Mouse (Mus musculus): ENCODE measurements at regions not wholly inside any gene's neighbourhood (a gene's known extent, or its start where the extent isn't known, plus 50 kb on each side); places are given as distances from the start of the nearest gene placed in this dataset.

GRCm38 (mm10) chr12:26733822-26734557, 265.0 kb downstream of the Cmpk2 start:
- no peak overlapping the region for H3K4me3 ChIP-seq
- peak; percentile 76 for ATAC-seq (replicated peaks)
- H3K27ac ChIP-seq = peak overlapping the region; percentile 54
- peaks cover 10% of the 10 kb centered on the region for H3K4me1 ChIP-seq
- 22% methylated on average over 4 of the region's 4 CpGs for WGBS
- no peak overlapping the region; the same call in 1 of the 2 replicates for H3K9ac ChIP-seq
- no peaks in the 10 kb centered on the region for H3K27me3 ChIP-seq (replicated peaks)
- no peaks in the 10 kb centered on the region; the same call in 1 of the 2 replicates for H3K9me3 ChIP-seq
- peak overlapping the region; percentile 10 for H3K4me2 ChIP-seq
- H3K36me3 ChIP-seq (replicated peaks) = no peaks in the 10 kb centered on the region

GRCm38 (mm10) chr12:26723399-26723798, 254.4 kb downstream of the Cmpk2 start:
- Histone ChIP-seq H3K9me3 (no peaks in the 10 kb centered on the region), H3K36me3 (replicated peaks) (no peaks in the 10 kb centered on the region), H3K4me2 (no peak overlapping the region), H3K4me3 (no peak overlapping the region), H3K9ac (no peak overlapping the region), H3K4me1 (0 out of 2 replicates have a peak, but pooled peaks cover 6% of the 10 kb centered on the region), H3K27me3 (replicated peaks) (no peaks in the 10 kb centered on the region), H3K27ac (no peak overlapping the region)
- WGBS = 72% methylated on average over 1 of the region's 1 CpGs
- no peak for ATAC-seq (replicated peaks)

GRCm38 (mm10) chr12:26698838-26699237, 229.8 kb downstream of the Cmpk2 start:
- Histone ChIP-seq H3K4me1 (no peaks in the 10 kb centered on the region), H3K27me3 (replicated peaks) (no peaks in the 10 kb centered on the region), H3K4me2 (no peak overlapping the region), H3K27ac (no peak overlapping the region), H3K9me3 (no peaks in the 10 kb centered on the region), H3K9ac (no peak overlapping the region), H3K36me3 (replicated peaks) (no peaks in the 10 kb centered on the region), H3K4me3 (no peak overlapping the region)
- no peak for ATAC-seq (replicated peaks)
- WGBS = 64% methylated on average over 1 of the region's 1 CpGs

GRCm38 (mm10) chr12:26688048-26688447, 219.0 kb downstream of the Cmpk2 start:
- Histone ChIP-seq H3K36me3 (replicated peaks) (no peaks in the 10 kb centered on the region), H3K4me3 (no peak overlapping the region), H3K9ac (no peak overlapping the region), H3K4me2 (no peak overlapping the region), H3K27ac (no peak overlapping the region), H3K4me1 (no peaks in the 10 kb centered on the region), H3K27me3 (replicated peaks) (no peaks in the 10 kb centered on the region), H3K9me3 (no peaks in the 10 kb centered on the region)
- no peak for ATAC-seq (replicated peaks)
- 78% methylated on average over 4 of the region's 4 CpGs for WGBS

- ATAC-seq (replicated peaks) = peak; percentile 52; the same call in 1 of the 2 replicates
- H3K27ac ChIP-seq = peak overlapping the region; percentile 69
- 66% methylated on average over 3 of the region's 3 CpGs for WGBS
Measured at GRCm38 (mm10) chr12:26680568-26680947, 211.6 kb downstream of the Cmpk2 start.

GRCm38 (mm10) chr12:26679887-26680567, 211.0 kb downstream of the Cmpk2 start:
- no peak overlapping the region for H3K4me3 ChIP-seq
- 27% methylated on average over 9 of the region's 9 CpGs for WGBS
- H3K27ac ChIP-seq = peak overlapping the region; percentile 69
- no peaks in the 10 kb centered on the region for H3K27me3 ChIP-seq (replicated peaks)
- no peak overlapping the region for H3K9ac ChIP-seq
- no peak overlapping the region for H3K4me2 ChIP-seq
- no peaks in the 10 kb centered on the region for H3K36me3 ChIP-seq (replicated peaks)
- H3K9me3 ChIP-seq = no peaks in the 10 kb centered on the region
- peak; percentile 52; the same call in 1 of the 2 replicates for ATAC-seq (replicated peaks)
- H3K4me1 ChIP-seq = peaks cover 15% of the 10 kb centered on the region

More at GRCm38 (mm10) chr12:26680568-26680947, 211.6 kb downstream of the Cmpk2 start:
- no peaks in the 10 kb centered on the region for H3K36me3 ChIP-seq (replicated peaks)
- no peaks in the 10 kb centered on the region for H3K27me3 ChIP-seq (replicated peaks)
- H3K4me3 ChIP-seq = no peak overlapping the region
- no peak overlapping the region for H3K4me2 ChIP-seq
- no peak overlapping the region for H3K9ac ChIP-seq
- H3K9me3 ChIP-seq = no peaks in the 10 kb centered on the region
- peaks cover 15% of the 10 kb centered on the region for H3K4me1 ChIP-seq

- Histone ChIP-seq H3K9ac (no peak overlapping the region), H3K4me1 (no peaks in the 10 kb centered on the region), H3K4me2 (no peak overlapping the region), H3K9me3 (no peaks in the 10 kb centered on the region), H3K4me3 (no peak overlapping the region), H3K27ac (no peak overlapping the region), H3K27me3 (replicated peaks) (no peaks in the 10 kb centered on the region), H3K36me3 (replicated peaks) (no peaks in the 10 kb centered on the region)
- ATAC-seq (replicated peaks) = no peak
- 75% methylated on average over 4 of the region's 4 CpGs for WGBS
Measured at GRCm38 (mm10) chr12:26665466-26665865, 196.5 kb downstream of the Cmpk2 start.

- WGBS = 89% methylated on average over 2 of the region's 2 CpGs
- no peak for ATAC-seq (replicated peaks)
- Histone ChIP-seq H3K4me2 (no peak overlapping the region), H3K36me3 (replicated peaks) (no peaks in the 10 kb centered on the region), H3K27me3 (replicated peaks) (no peaks in the 10 kb centered on the region), H3K27ac (no peak overlapping the region), H3K9me3 (no peaks in the 10 kb centered on the region), H3K9ac (no peak overlapping the region), H3K4me1 (no peaks in the 10 kb centered on the region), H3K4me3 (no peak overlapping the region)
Measured at GRCm38 (mm10) chr12:26654251-26654650, 185.2 kb downstream of the Cmpk2 start.

- 78% methylated on average over 6 of the region's 6 CpGs for WGBS
- Histone ChIP-seq H3K27ac (no peak overlapping the region), H3K27me3 (replicated peaks) (no peaks in the 10 kb centered on the region), H3K4me3 (no peak overlapping the region), H3K4me1 (no peaks in the 10 kb centered on the region), H3K9ac (no peak overlapping the region), H3K4me2 (no peak overlapping the region), H3K9me3 (no peaks in the 10 kb centered on the region), H3K36me3 (replicated peaks) (no peaks in the 10 kb centered on the region)
- ATAC-seq (replicated peaks) = no peak
Measured at GRCm38 (mm10) chr12:26653781-26654180, 184.8 kb downstream of the Cmpk2 start.

GRCm38 (mm10) chr12:26646141-26646540, 177.1 kb downstream of the Cmpk2 start:
- no peak overlapping the region for H3K27ac ChIP-seq
- no peak overlapping the region for H3K4me2 ChIP-seq
- no peaks in the 10 kb centered on the region for H3K4me1 ChIP-seq
- H3K27me3 ChIP-seq (replicated peaks) = no peaks in the 10 kb centered on the region
- no peak overlapping the region for H3K4me3 ChIP-seq
- H3K36me3 ChIP-seq (replicated peaks) = no peaks in the 10 kb centered on the region
- ATAC-seq (replicated peaks) = no peak
- no peak overlapping the region for H3K9ac ChIP-seq
- no peaks in the 10 kb centered on the region for H3K9me3 ChIP-seq

- Histone ChIP-seq H3K9me3 (no peaks in the 10 kb centered on the region), H3K27ac (peak overlapping the region; percentile 72), H3K9ac (no peak overlapping the region), H3K4me2 (no peak overlapping the region), H3K4me3 (no peak overlapping the region), H3K27me3 (replicated peaks) (no peaks in the 10 kb centered on the region), H3K36me3 (replicated peaks) (no peaks in the 10 kb centered on the region), H3K4me1 (peaks cover 29% of the 10 kb centered on the region)
- WGBS = 20% methylated on average over 4 of the region's 4 CpGs
- peak; percentile 75; the same call in 1 of the 2 replicates for ATAC-seq (replicated peaks)
Measured at GRCm38 (mm10) chr12:26635665-26636241, 166.7 kb downstream of the Cmpk2 start.

- peak; percentile 41; the same call in 1 of the 2 replicates for ATAC-seq (replicated peaks)
- H3K36me3 ChIP-seq (replicated peaks) = no peaks in the 10 kb centered on the region
- no peak overlapping the region for H3K4me3 ChIP-seq
- H3K27me3 ChIP-seq (replicated peaks) = no peaks in the 10 kb centered on the region
- 11% methylated on average over 3 of the region's 3 CpGs for WGBS
- peak overlapping the region; percentile 72 for H3K27ac ChIP-seq
- H3K9ac ChIP-seq = no peak overlapping the region
- peaks cover 31% of the 10 kb centered on the region for H3K4me1 ChIP-seq
- no peaks in the 10 kb centered on the region for H3K9me3 ChIP-seq
- no peak overlapping the region for H3K4me2 ChIP-seq
Measured at GRCm38 (mm10) chr12:26635253-26635652, 166.2 kb downstream of the Cmpk2 start.
